Mouse (Mus musculus): ENCODE measurements around the gene Xpnpep2.

Gene Xpnpep2

GRCm38 (mm10) chrX:48157396-48157795 lies 48.9 kb downstream of the Xpnpep2 start:
- DNase-seq (ENCODE audit: extremely low read depth, insufficient read length, low spot score) = no peak

- DNase-seq (ENCODE audit: extremely low read depth, insufficient read length, low spot score) = peak; percentile 23
Measured at GRCm38 (mm10) chrX:48158229-48158919, 49.8 kb downstream of the Xpnpep2 start.

GRCm38 (mm10) chrX:48169892-48170291 lies 61.4 kb downstream of the Xpnpep2 start:
- no peak for DNase-seq (ENCODE audit: extremely low read depth, insufficient read length, low spot score)

GRCm38 (mm10) chrX:48170368-48170767 lies 61.8 kb downstream of the Xpnpep2 start:
- DNase-seq (ENCODE audit: extremely low read depth, insufficient read length, low spot score) = no peak

GRCm38 (mm10) chrX:48181844-48182243 lies 73.3 kb downstream of the Xpnpep2 start:
- no peak for DNase-seq (ENCODE audit: extremely low read depth, insufficient read length, low spot score)

GRCm38 (mm10) chrX:48184703-48185102 lies 76.2 kb downstream of the Xpnpep2 start:
- no peak for DNase-seq (ENCODE audit: extremely low read depth, insufficient read length, low spot score)

Measured in 3134 (cell line).